Mouse (Mus musculus) forebrain, embryonic 15.5 days (tissue): Measurements from ENCODE around the gene Adat3. TPM values are rescaled to one million over a fixed set of nuclear protein-coding genes. Genes with fewer than 3 reads are reported as not detected.

ENCODE experiments used
- ATAC-seq: fragments of 200-750 bp; cut with Nextera tagmentation; replicated peaks from 2 replicates; pipeline ENCODE4 v1.8.0; 2017; ENCODE audit warnings: mild to moderate bottlenecking, moderate TSS enrichment, moderate library complexity
- H3K27ac ChIP-seq: fragments of 300-500 bp; sonication (generic); replicated peaks from 2 replicates; pipeline ENCODE4 v1.5.1; 2015; ENCODE audit warnings: mild to moderate bottlenecking, inconsistent platforms
- H3K27me3 ChIP-seq: fragments of 300-500 bp; sonication (generic); 2 replicates; pipeline ENCODE4 v1.6.1; 2015; ENCODE audit warnings: inconsistent platforms
- H3K36me3 ChIP-seq: fragments of 300-500 bp; sonication (generic); 2 replicates; pipeline ENCODE4 v1.6.1; 2015; ENCODE audit warnings: mild to moderate bottlenecking, inconsistent platforms
- H3K4me1 ChIP-seq: fragments of 300-500 bp; sonication (generic); 2 replicates; pipeline ENCODE4 v1.6.1; 2015; ENCODE audit warnings: inconsistent platforms
- H3K4me2 ChIP-seq: fragments of 300-500 bp; sonication (generic); replicated peaks from 2 replicates; pipeline ENCODE4 v1.6.1; 2015; ENCODE audit warnings: mild to moderate bottlenecking, inconsistent platforms
- H3K4me3 ChIP-seq: fragments of 300-500 bp; sonication (generic); 2 replicates; pipeline ENCODE4 v1.5.1; 2015; ENCODE audit warnings: mild to moderate bottlenecking, inconsistent platforms
- H3K9ac ChIP-seq: fragments of 300-500 bp; sonication (generic); replicated peaks from 2 replicates; pipeline ENCODE4 v1.6.1; 2015; ENCODE audit warnings: mild to moderate bottlenecking, inconsistent platforms
- H3K9me3 ChIP-seq: fragments of 300-500 bp; sonication (generic); 2 replicates; pipeline ENCODE4 v1.6.1; 2016; ENCODE audit warnings: inconsistent platforms
- WGBS: fragments of 180-500 bp; shearing (Covaris S2); methylation state at CpG from one replicate; pipeline ENCODE4 v1.1.7; 2015; ENCODE audit warnings: mixed read lengths; 5-methylcytosine and 5-hydroxymethylcytosine counted together
- polyA plus RNA-seq: library from polyadenylated mRNA; unstranded; fragments of >200 nt; fragmentation: Nextera tagmentation; extraction: Ambion mirVana; gene quantifications from 2 replicates; pipeline ENCODE4 v1.2.1, GENCODE M21; 2015

Gene Adat3
- 4.5 and 6.4 TPM in 2 replicates for polyA plus RNA-seq

DNA sequence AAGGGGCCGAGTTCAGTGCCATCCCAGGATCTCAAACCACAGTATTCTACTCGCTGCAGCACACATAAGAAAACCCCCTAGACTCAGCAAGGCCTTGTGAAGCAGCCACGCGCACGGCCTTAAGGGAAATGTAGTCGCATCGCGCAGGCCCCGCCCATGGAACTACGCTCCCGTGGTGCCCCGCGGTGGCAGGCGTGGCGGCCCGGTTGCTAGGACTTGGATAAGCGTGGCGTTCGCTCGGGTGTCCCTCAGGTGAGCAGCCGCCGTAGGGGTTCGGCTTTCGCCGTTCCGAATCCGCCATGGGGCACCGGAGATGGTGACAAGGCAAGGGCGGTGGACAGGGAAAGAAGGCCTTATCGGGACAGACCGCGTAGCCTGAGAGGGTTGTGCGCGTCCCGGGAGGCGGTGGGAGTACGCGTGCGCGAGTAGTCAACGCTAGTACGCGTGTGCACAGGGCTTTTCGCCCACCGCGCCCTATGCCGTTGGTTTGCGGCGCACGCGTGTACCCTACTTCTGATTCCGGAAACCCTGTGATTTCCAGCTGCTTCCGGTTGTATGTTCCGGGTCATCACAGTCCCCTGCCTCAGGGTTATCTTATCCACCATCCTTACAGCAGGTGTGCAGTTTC lies at the start of gene Adat3, which contains the start of gene Scamp4:
TSS of gene Adat3 (plus strand) at position 183 of the 628 bp plus-strand sequence.
TSS of gene Scamp4 (plus strand) at position 175 of the 628 bp plus-strand sequence.
- H3K9me3 ChIP-seq = no peaks in the 10 kb centered on the region
- H3K36me3 ChIP-seq = peaks cover 16% of the 10 kb centered on the region
- peak within 1 kb of the TSS; percentile 90 for H3K4me3 ChIP-seq
- ATAC-seq = peak; percentile 97
- peak within 1 kb of the TSS; percentile 95 for H3K27ac ChIP-seq
- H3K9ac ChIP-seq = peak within 1 kb of the TSS; percentile 71
- under 1% methylated on average over 54 of the region's 54 CpGs for WGBS
- H3K4me2 ChIP-seq = peak within 1 kb of the TSS; percentile 78
- H3K27me3 ChIP-seq = peaks cover 4% of the 10 kb centered on the region; the same call in 1 of the 2 replicates
- peaks cover 20% of the 10 kb centered on the region for H3K4me1 ChIP-seq

DNA sequence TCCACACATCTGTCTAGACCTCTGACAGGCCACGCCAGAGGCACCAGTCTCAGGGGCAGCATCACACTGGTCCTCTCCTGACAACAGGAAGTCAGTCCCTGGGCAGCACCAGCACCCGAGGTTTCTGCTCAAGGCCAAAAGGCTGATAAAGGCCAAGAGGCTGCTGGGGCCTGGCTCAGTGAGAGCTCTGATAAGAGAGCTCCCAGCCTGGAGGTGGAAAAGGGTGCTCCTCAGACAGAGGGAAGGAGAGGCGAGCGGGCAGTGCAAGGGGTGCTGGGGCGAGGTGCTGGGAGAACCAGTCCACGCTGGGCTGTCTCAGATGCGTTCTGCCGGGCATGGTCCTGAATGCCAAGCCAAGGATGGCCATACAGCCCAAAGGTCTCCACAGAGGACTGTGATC lies 49.1 kb upstream of the Adat3 start:
- Histone ChIP-seq H3K4me1 (peaks cover 15% of the 10 kb centered on the region), H3K4me2 (no peak overlapping the region), H3K9me3 (no peaks in the 10 kb centered on the region), H3K9ac (no peak overlapping the region), H3K27ac (no peak overlapping the region), H3K36me3 (peaks cover 14% of the 10 kb centered on the region), H3K27me3 (no peaks in the 10 kb centered on the region), H3K4me3 (no peak overlapping the region)
- ATAC-seq = no peak
- 94% methylated on average over 8 of the region's 8 CpGs for WGBS

DNA sequence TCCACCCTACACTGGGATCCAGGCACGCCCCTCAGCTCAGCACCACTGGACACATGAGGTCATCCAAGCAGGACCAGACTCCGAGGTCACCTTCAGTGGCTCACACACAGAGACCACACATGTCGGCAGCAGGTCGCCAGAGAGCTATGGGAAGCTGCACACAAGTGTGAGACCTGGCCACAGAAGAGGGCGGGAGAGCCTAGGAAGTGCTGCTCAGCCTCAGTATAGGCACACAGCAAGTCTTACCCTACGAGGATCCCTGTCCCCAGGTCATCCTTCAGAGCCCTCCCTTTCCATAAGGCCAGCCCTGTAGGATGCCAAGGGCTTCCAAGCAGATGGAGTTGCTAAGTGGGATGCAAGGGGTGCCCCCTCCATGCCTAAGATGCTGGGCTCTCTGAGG lies 48.7 kb upstream of the Adat3 start:
- ATAC-seq = no peak

DNA sequence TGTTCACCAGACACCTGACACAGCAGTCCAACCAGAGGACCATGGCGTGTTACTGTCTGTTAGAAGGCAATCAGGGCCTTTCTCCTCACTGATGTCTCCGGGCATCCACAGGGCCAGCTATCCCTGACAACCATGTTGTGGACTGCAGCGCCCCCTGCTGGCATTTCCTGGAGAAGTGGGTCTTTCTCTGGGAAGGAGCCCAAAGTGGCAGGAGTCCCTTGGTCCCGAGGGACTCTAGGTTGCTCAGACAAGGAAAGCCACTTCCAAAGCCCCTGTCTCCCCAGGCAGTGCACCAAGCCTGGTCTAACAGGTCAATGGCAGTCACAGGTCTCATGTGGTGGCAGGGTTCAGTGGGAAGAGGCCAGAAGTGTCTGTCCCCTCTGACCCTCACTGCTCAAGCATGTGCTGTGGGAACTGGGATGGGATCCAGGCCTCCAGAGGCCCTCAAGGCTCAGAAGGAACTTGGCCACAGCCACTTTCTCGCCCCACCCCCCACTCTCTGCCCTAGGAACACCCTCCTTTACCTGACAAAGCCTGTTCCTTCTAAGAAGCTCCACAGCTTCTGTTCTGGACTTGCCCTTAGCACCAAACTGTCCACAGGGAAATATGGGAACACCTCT lies 45.2 kb upstream of the Adat3 start:
- Histone ChIP-seq H3K36me3 (no peaks in the 10 kb centered on the region), H3K9ac (no peak overlapping the region), H3K4me3 (no peak overlapping the region), H3K4me1 (peaks cover 42% of the 10 kb centered on the region), H3K4me2 (no peak overlapping the region), H3K27ac (no peak overlapping the region), H3K27me3 (no peaks in the 10 kb centered on the region), H3K9me3 (no peaks in the 10 kb centered on the region)
- ATAC-seq = no peak
- WGBS = 26% methylated on average over 5 of the region's 5 CpGs

More for the DNA sequence above, 48.7 kb upstream of the Adat3 start:
- Histone ChIP-seq H3K9ac (no peak overlapping the region), H3K4me3 (no peak overlapping the region), H3K4me2 (no peak overlapping the region), H3K36me3 (peaks cover 14% of the 10 kb centered on the region), H3K27me3 (no peaks in the 10 kb centered on the region), H3K9me3 (no peaks in the 10 kb centered on the region), H3K4me1 (peaks cover 17% of the 10 kb centered on the region), H3K27ac (no peak overlapping the region)
- 93% methylated on average over 6 of the region's 6 CpGs for WGBS

DNA sequence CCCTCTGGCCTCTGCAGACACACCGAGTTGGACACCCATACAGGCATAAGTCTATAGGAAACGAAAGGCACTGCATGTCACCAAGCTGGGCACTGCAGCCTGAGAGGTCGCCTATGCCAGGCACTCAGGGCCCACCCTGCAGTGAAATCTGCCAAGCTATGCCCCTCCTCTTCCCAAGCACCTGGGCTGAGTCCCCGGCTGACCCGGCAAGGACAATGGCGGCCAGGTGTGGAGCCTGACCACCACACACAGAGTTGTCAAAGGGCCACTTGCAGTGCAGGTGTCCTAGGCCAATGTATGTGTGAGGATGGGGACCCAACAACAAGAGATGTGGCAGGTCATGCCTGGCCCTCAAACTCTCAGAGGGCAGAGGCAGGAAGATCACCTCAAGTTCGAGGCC lies 43.2 kb upstream of the Adat3 start:
- H3K9ac ChIP-seq = no peak overlapping the region

DNA sequence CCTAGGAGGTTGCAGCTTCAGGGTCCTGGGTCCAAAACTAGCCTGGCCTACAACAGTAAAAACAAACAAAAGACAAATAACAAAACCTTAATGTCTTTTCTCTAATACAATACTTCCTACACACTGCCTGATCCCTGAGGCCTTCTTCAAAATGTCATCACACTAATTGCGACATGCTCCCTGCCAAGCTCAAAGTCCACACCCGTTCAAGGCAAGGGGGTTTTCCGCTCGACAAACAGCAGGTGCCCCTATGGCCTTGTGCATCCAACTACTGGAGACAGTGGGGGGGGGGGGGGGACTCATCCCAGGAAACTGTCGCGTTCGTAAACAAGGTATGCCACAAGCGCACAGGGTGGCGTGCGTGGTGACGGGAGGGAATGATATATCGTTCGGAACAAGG lies 42.1 kb upstream of the Adat3 start:
- H3K27me3 ChIP-seq = no peaks in the 10 kb centered on the region
- H3K4me1 ChIP-seq = peaks cover 48% of the 10 kb centered on the region
- H3K27ac ChIP-seq = 0 out of 2 replicates have a peak overlapping the region, but pooled peaks have one; percentile 94
- H3K4me3 ChIP-seq = peak overlapping the region; percentile 77
- peak overlapping the region; percentile 79 for H3K4me2 ChIP-seq
- peak overlapping the region; percentile 84 for H3K9ac ChIP-seq
- H3K36me3 ChIP-seq = no peaks in the 10 kb centered on the region
- whole genome bisulfite sequencing = 2% methylated on average over 13 of the region's 13 CpGs
- H3K9me3 ChIP-seq = no peaks in the 10 kb centered on the region
- no peak for ATAC-seq

More for the DNA sequence above, 43.2 kb upstream of the Adat3 start:
- H3K4me2 ChIP-seq = no peak overlapping the region
- H3K4me3 ChIP-seq = no peak overlapping the region
- H3K36me3 ChIP-seq = no peaks in the 10 kb centered on the region
- no peaks in the 10 kb centered on the region for H3K27me3 ChIP-seq
- 80% methylated on average over 7 of the region's 7 CpGs for WGBS
- no peaks in the 10 kb centered on the region for H3K9me3 ChIP-seq
- no peak for ATAC-seq
- no peak overlapping the region for H3K27ac ChIP-seq
- H3K4me1 ChIP-seq = peaks cover 48% of the 10 kb centered on the region

DNA sequence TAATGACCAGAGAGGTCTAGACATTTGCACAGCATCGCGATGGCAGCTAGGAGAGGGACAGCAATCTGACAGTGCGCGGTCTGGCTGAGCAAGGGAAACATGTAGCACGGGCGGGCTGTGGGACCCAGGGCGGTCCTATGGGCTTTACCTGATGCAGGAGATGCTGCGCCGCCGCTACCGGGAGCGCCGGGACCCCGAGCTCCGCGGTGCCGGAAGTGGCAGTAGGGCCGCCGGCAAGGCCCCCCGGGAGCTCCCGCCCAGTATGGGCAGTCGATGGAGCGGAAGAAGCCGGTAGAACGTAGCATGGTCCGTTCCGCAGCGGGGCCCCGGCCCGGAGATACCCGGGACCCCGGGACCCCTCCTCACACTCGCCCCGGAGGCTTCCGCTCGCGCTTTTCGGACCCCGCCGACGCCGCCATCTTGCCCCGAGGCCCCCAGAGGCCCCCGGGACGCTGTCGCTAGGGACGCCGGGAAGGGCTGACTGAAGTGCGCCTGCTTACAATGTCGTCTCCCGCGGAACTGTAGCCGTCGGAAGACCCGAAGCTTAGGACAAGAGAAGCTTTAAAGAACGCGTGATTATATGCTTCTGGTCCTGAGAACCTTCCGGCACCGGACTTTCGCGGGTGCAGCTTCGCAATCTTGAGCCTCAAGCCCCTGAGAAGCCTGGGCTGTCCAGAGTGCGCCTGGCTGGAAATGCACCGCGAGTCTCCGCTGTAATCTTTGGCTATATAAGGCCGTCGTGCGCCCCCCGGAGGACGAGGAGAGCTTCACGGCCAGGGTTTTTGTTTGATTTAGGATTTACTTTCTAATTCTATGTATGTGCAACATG lies 41.4 kb upstream of the Adat3 start, which contains the start of gene Rexo1:
TSS of gene Rexo1 (minus strand) at position 445 of the 829 bp plus-strand sequence.
- H3K4me1 ChIP-seq = peaks cover 51% of the 10 kb centered on the region
- H3K4me3 ChIP-seq = peak within 1 kb of the TSS; percentile 77
- H3K4me2 ChIP-seq = peak within 1 kb of the TSS; percentile 79
- H3K27me3 ChIP-seq = no peaks in the 10 kb centered on the region
- under 1% methylated on average over 72 of the region's 72 CpGs for WGBS
- no peaks in the 10 kb centered on the region for H3K9me3 ChIP-seq
- H3K27ac ChIP-seq = peak within 1 kb of the TSS; percentile 94
- no peaks in the 10 kb centered on the region for H3K36me3 ChIP-seq
- peak within 1 kb of the TSS; percentile 84 for H3K9ac ChIP-seq
- peak; percentile 83 for ATAC-seq

DNA sequence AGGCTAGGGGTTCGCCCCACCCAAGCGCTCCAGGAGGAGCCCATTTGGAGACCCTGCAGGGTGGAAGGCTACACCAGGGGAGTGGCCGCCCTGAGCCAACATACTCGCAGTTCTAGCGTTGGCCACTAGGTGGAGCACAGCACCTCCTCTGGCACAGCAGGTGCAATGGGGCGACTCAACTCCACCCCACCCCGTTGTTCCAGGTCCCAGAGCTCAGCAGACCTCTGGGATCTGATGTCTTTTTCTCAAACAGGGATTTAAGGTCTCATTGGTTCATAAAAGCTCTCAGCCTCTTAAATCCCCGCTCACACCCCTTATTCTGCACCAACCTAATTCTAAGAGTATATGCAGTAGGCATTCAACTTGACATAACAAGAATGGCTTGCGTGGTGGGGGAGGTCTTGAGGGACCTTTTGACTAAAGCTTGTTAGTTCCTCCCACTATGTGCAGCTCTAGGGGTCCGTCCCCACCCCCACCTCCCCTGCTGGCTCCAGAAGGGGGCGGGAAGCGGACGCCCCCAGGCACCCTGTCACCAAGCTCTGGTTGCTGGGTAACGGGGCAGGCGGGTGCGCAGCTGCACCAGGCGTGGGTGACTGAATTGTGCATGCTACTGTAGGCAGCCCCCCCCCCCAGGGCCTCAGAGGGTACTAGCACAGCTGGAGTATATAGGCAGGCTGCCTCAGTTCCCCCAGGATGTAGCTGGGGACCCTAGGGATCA lies 36.1 kb upstream of the Adat3 start:
- Histone ChIP-seq H3K9me3 (no peaks in the 10 kb centered on the region), H3K4me1 (peaks cover 40% of the 10 kb centered on the region), H3K4me3 (peak overlapping the region; percentile 19), H3K4me2 (peak overlapping the region; percentile 35), H3K36me3 (peaks cover 5% of the 10 kb centered on the region; the same call in 1 of the 2 replicates), H3K27me3 (no peaks in the 10 kb centered on the region), H3K27ac (peak overlapping the region; percentile 85), H3K9ac (peak overlapping the region; percentile 20; the same call in 1 of the 2 replicates)
- peak; percentile 58 for ATAC-seq
- WGBS = 8% methylated on average over 17 of the region's 17 CpGs

DNA sequence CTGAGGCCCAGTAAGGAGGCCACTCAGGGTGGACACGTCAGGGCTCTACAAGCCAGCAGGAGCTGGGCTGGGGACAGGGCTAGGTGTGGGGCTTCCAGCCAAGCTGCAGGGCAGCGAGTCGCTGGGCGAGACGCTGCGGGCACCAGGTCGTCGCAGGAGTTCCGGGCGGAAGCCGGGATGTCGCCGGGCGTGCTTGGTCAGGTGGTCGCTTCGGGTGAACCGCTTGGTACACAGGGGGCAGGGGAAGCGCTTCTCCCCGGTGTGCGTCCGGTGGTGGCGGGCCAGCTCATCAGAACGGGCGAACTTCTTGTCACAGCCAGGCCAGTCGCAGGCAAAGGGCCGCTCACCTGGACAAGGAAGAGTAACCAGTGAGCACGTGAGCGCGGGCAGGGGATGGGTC lies 33.8 kb upstream of the Adat3 start:
- no peak overlapping the region for H3K4me2 ChIP-seq
- peaks cover 41% of the 10 kb centered on the region for H3K4me1 ChIP-seq
- WGBS = 96% methylated on average over 29 of the region's 29 CpGs
- no peak overlapping the region for H3K9ac ChIP-seq
- no peaks in the 10 kb centered on the region for H3K9me3 ChIP-seq
- no peaks in the 10 kb centered on the region for H3K27me3 ChIP-seq
- no peak overlapping the region for H3K27ac ChIP-seq
- peaks cover 5% of the 10 kb centered on the region; the same call in 1 of the 2 replicates for H3K36me3 ChIP-seq
- no peak for ATAC-seq
- H3K4me3 ChIP-seq = no peak overlapping the region

DNA sequence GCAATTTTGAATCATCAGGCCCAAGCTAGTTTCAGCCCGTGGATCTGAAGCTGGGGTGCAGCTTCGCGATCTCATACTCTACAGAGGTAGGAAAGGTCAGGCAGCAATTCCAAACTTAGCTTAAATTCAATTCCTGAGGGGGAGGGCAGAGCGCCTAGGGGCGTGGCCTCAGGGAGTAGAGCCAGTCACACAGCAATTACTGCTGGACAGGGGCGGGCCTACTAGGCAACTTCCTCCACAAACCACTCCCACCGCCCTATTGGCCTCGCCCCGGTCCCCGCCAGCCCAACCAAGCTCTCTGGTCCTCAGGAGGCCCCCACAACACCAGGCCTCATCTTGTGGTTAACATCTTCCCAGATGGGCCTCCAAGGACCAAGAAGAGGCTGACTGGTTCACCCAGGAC lies 33.0 kb upstream of the Adat3 start:
- H3K36me3 ChIP-seq = peaks cover 5% of the 10 kb centered on the region; the same call in 1 of the 2 replicates
- H3K27ac ChIP-seq = no peak overlapping the region
- H3K4me1 ChIP-seq = peaks cover 48% of the 10 kb centered on the region
- no peaks in the 10 kb centered on the region for H3K9me3 ChIP-seq
- H3K4me3 ChIP-seq = no peak overlapping the region
- H3K4me2 ChIP-seq = no peak overlapping the region
- no peaks in the 10 kb centered on the region for H3K27me3 ChIP-seq
- ATAC-seq = no peak
- no peak overlapping the region for H3K9ac ChIP-seq
- 44% methylated on average over 10 of the region's 10 CpGs for WGBS

DNA sequence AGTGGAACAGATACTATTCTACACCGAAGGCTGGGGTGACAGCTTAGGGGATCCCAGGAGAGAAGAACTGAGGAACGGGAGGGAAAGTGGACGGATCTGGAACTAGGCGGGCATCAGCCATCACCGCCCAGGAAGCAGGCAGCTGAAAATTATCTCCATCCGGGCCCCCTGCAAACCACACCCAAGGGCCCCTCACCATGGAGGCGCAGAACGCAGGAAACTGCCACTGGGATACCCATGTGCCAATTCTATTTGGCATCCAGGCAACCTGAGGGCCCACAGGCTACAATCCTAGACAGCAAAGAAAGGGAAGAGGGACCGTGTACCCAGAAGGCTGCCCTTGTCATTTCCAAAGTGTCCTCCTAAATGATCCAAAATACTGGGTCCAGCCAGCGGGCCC lies 32.3 kb upstream of the Adat3 start:
- Histone ChIP-seq H3K9me3 (no peaks in the 10 kb centered on the region), H3K9ac (no peak overlapping the region), H3K4me1 (peaks cover 56% of the 10 kb centered on the region), H3K4me3 (no peak overlapping the region), H3K27me3 (no peaks in the 10 kb centered on the region), H3K36me3 (peaks cover 5% of the 10 kb centered on the region; the same call in 1 of the 2 replicates), H3K27ac (no peak overlapping the region), H3K4me2 (no peak overlapping the region)
- WGBS = 89% methylated on average over 10 of the region's 10 CpGs
- no peak for ATAC-seq
